Mouse (Mus musculus) thymus, adult 2 months (tissue): ENCODE measurements around the gene Psapl1.

ENCODE experiments used
- CTCF ChIP-seq: fragments of 200-500 bp; IDR thresholded peaks from 2 replicates; pipeline ENCODE4 v1.5.1; 2012; ENCODE audit warnings: mild to moderate bottlenecking, control low read depth, low read length, moderate library complexity, borderline replicate concordance; ENCODE audit not compliant: control insufficient read depth, poor library complexity, insufficient read depth; ENCODE audit errors: extremely low read depth
- POLR2A ChIP-seq: fragments of 200-500 bp; IDR thresholded peaks from 2 replicates; pipeline ENCODE4 v1.6.1; 2012; ENCODE audit warnings: mild to moderate bottlenecking, low read length, control low read depth, moderate library complexity; ENCODE audit not compliant: control insufficient read depth, poor library complexity, insufficient read depth; ENCODE audit errors: extremely low read depth

GRCm38 (mm10) chr5:36178785-36179184 lies 25.0 kb upstream of the Psapl1 start:
- no peak for TF ChIP-seq CTCF
- TF ChIP-seq POLR2A: no peak
